Mouse (Mus musculus) ZHBTc4 (cell line): ENCODE results near the gene Lrrk2.
A peak's percentile ranks its signal among the peaks of the same experiment; 100 is the strongest.

Source experiments
- DNase-seq: peaks from one replicate; pipeline ENCODE4 v3.0.0-alpha.2; 2011; ENCODE audit warnings: low read depth, low spot score

Lrrk2 gene

GRCm38 (mm10) chr15:91685880-91686563, 13.0 kb downstream of the Lrrk2 start:
- no peak for DNase-seq

- no peak for DNase-seq
Measured at GRCm38 (mm10) chr15:91690648-91691047, 17.7 kb downstream of the Lrrk2 start.

- DNase-seq = no peak
Measured at GRCm38 (mm10) chr15:91693051-91693450, 20.1 kb downstream of the Lrrk2 start.

GRCm38 (mm10) chr15:91693856-91694255, 20.9 kb downstream of the Lrrk2 start:
- no peak for DNase-seq

GRCm38 (mm10) chr15:91700841-91701240, 27.9 kb downstream of the Lrrk2 start:
- no peak for DNase-seq

GRCm38 (mm10) chr15:91702991-91703715, 30.2 kb downstream of the Lrrk2 start:
- peak; percentile 5 for DNase-seq

GRCm38 (mm10) chr15:91704091-91704490, 31.1 kb downstream of the Lrrk2 start:
- no peak for DNase-seq

- DNase-seq = peak; percentile 36
Measured at GRCm38 (mm10) chr15:91709207-91710130, 36.5 kb downstream of the Lrrk2 start.

- peak; percentile 74 for DNase-seq
Measured at GRCm38 (mm10) chr15:91735216-91735922, 62.4 kb downstream of the Lrrk2 start.

GRCm38 (mm10) chr15:91736791-91737533, 64.0 kb downstream of the Lrrk2 start:
- peak; percentile 78 for DNase-seq

- DNase-seq = no peak
Measured at GRCm38 (mm10) chr15:91738808-91739207, 65.8 kb downstream of the Lrrk2 start.

- no peak for DNase-seq
Measured at GRCm38 (mm10) chr15:91745501-91745900, 72.5 kb downstream of the Lrrk2 start.

GRCm38 (mm10) chr15:91752111-91752510, 79.1 kb downstream of the Lrrk2 start:
- DNase-seq = peak; percentile 23

- no peak for DNase-seq
Measured at GRCm38 (mm10) chr15:91753378-91754080, 80.6 kb downstream of the Lrrk2 start.

- DNase-seq = peak; percentile 50
Measured at GRCm38 (mm10) chr15:91754546-91754945, 81.6 kb downstream of the Lrrk2 start.

- DNase-seq = no peak
Measured at GRCm38 (mm10) chr15:91755756-91756155, 82.8 kb downstream of the Lrrk2 start.

- peak; percentile 48 for DNase-seq
Measured at GRCm38 (mm10) chr15:91772041-91772440, 99.1 kb downstream of the Lrrk2 start.

- DNase-seq = peak; percentile 57
Measured at GRCm38 (mm10) chr15:91779166-91779565, 106.2 kb downstream of the Lrrk2 start.

- DNase-seq = peak; percentile 62
Measured at GRCm38 (mm10) chr15:91781172-91781571, 108.2 kb downstream of the Lrrk2 start.

GRCm38 (mm10) chr15:91788338-91788737, 115.4 kb downstream of the Lrrk2 start:
- DNase-seq = no peak
